Mouse (Mus musculus): ENCODE data around the gene Slc41a3. TPM values are rescaled to one million over a fixed set of nuclear protein-coding genes. Genes with fewer than 3 reads are reported as not detected.
"Not testable (repeated sequence)": the region's sequence is repeated elsewhere in the genome, so short reads cannot be mapped to it uniquely, and the experiment has no call there.

The Slc41a3 gene
- polyA plus RNA-seq, 1 experiment from 2014 or later = 5.2 TPM

DNA sequence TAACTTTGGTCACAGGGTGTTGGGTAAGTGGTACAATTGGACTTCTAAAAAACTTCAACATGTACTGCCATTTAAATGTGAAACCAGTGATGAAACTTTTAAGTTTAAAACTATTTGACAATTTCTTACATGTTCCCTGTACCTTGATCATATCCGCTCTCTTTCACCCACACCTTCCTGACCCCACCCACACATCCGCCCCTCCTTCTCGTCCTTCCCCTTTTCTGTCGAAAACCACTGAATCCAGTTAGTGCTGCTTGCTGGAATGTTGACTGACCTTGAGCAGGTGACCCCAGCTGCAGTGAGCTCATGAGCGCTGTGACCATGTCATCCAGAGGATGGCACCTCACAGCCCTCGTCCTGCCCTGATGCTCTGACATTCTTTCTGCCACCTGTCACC, 25.0 kb downstream of the Slc41a3 start:
- Histone ChIP-seq H3K27me3 (no peaks in the 10 kb centered on the region), H3K4me1 (peaks cover 4% of the 10 kb centered on the region), H3K4me3 (no peak overlapping the region), H3K36me3 (no peaks in the 10 kb centered on the region), H3K9me3 (no peaks in the 10 kb centered on the region), H3K27ac (no peak overlapping the region), H3K4me2 (no peak overlapping the region), H3K9ac (no peak overlapping the region)
- no peak for ATAC-seq (ENCODE audit: borderline replicate concordance, extremely low read depth, low FRiP score, low TSS enrichment)
- 75% methylated on average over 6 of the region's 6 CpGs for WGBS

DNA sequence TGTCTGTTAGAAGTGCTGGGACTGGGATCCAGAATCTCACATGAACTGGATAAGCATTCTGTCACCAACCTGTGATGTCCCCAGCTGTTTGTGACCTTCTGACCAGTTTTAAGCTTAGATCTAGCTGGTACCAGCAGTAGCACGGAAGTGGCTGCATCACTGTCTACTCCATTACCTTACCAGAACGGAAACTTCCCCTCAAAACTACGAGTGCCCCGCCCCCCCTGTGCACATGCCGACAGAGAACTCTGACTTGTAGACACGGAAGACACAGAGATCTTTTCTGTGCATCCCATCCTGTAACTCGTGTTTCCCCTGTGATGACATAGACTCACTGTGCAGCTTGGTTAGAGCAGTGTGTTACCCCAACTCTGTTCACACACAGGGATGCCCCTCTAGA, 25.9 kb downstream of the Slc41a3 start:
- no peak overlapping the region for H3K4me3 ChIP-seq
- no peaks in the 10 kb centered on the region for H3K27me3 ChIP-seq
- 89% methylated on average over 7 of the region's 7 CpGs for WGBS
- no peak overlapping the region for H3K27ac ChIP-seq
- H3K4me2 ChIP-seq = no peak overlapping the region
- ATAC-seq (ENCODE audit: borderline replicate concordance, extremely low read depth, low FRiP score, low TSS enrichment) = no peak
- H3K9ac ChIP-seq = no peak overlapping the region
- H3K9me3 ChIP-seq = no peaks in the 10 kb centered on the region
- H3K36me3 ChIP-seq = no peaks in the 10 kb centered on the region
- no peaks in the 10 kb centered on the region for H3K4me1 ChIP-seq

DNA sequence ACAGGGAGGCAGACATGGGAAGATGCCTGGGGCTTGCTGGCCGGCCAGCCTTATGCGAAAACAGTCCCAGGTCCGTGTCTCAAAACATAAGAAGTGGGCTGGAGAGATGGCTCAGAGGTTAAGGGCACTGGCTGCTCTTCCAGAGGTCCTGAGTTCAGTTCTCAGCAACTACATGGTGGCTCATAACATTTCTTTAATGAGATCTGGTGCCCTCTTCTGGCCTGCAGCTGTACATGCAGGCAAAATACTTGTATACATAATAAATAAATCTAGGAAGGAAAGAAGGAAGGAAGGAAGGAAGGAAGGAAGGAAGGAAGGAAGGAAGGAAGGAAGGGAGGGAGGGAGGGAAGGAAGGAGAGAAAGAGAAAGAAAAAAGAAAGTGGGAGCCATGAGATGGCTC, 28.0 kb downstream of the Slc41a3 start:
- ATAC-seq (ENCODE audit: borderline replicate concordance, extremely low read depth, low FRiP score, low TSS enrichment); H3K9ac ChIP-seq; H3K4me3 ChIP-seq; H3K9me3 ChIP-seq; H3K4me1 ChIP-seq; H3K4me2 ChIP-seq; H3K36me3 ChIP-seq; H3K27me3 ChIP-seq; H3K27ac ChIP-seq: not testable (repeated sequence)
- WGBS = 67% methylated on average over 3 of the region's 3 CpGs

DNA sequence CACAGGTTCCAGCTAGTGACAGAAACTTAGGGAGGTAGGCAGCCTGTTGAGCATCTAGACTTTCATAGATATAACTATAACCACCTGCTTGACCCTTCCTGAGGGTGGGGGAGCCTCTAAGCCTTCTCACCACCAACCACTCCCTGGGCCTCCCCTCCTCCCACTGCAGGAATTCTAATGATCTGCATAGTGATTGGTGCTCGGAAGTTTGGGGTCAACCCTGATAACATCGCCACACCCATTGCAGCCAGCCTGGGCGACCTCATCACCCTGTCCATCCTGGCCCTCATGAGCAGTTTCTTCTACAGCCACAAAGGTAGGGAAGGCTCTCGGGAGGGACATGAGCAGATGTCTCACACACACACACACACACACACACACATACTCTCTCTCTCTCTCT, 30.6 kb downstream of the Slc41a3 start:
- Histone ChIP-seq H3K27me3 (no peaks in the 10 kb centered on the region), H3K4me3 (no peak overlapping the region), H3K36me3 (no peaks in the 10 kb centered on the region), H3K4me1 (no peaks in the 10 kb centered on the region), H3K4me2 (no peak overlapping the region), H3K9ac (no peak overlapping the region), H3K27ac (no peak overlapping the region), H3K9me3 (no peaks in the 10 kb centered on the region)
- 35% methylated on average over 4 of the region's 4 CpGs for WGBS
- ATAC-seq (ENCODE audit: borderline replicate concordance, extremely low read depth, low FRiP score, low TSS enrichment) = no peak

DNA sequence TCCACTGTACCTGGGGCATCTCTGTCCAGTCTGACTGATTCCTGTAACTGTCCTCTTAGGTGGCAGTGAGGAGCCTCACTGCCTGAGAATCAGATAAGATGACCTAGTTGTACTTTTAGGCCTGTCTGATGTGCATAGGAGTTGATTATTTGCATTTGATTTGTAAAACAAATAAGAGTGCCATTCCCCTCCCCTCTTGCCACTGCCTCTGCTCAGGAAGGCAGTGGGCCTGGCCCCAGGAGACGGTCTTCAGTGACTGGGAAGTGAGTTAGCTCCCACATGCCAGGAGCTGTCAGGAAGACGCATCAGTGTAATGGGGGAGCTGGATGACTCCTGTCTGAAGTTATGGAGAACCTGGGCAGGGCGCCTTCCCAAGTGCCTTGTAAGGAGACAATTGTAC, 31.1 kb downstream of the Slc41a3 start:
- WGBS = 55% methylated on average over 3 of the region's 3 CpGs
- ATAC-seq (ENCODE audit: borderline replicate concordance, extremely low read depth, low FRiP score, low TSS enrichment) = no peak
- H3K27ac ChIP-seq = no peak overlapping the region

DNA sequence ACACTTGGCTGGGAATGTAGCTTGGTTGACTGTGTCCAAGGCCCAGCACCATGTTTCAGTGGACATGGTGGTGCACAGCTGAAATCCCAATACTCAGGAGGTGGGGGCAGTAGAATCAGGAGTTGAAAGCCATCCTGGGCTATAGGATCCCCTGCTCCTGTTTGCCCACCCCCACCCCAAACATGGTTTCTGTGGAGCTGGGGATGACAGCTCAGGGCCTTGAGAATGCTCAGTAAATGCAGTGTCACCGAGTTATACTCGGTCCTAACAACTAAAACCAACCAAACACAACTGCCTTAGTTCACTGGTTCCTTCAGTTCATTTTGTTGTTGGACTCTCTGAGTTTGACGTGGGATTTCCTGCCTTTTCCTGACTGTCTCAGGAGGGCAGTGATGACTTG, 38.5 kb downstream of the Slc41a3 start:
- H3K9ac ChIP-seq = no peak overlapping the region
- H3K4me1 ChIP-seq = no peaks in the 10 kb centered on the region
- 80% methylated on average over 3 of the region's 3 CpGs for WGBS
- no peak overlapping the region for H3K4me3 ChIP-seq
- no peaks in the 10 kb centered on the region for H3K9me3 ChIP-seq
- no peak overlapping the region for H3K27ac ChIP-seq
- H3K4me2 ChIP-seq = no peak overlapping the region
- no peak for ATAC-seq (ENCODE audit: borderline replicate concordance, extremely low read depth, low FRiP score, low TSS enrichment)
- H3K27me3 ChIP-seq = no peaks in the 10 kb centered on the region
- no peaks in the 10 kb centered on the region for H3K36me3 ChIP-seq

More for the DNA sequence above, 31.1 kb downstream of the Slc41a3 start:
- Histone ChIP-seq H3K9me3 (no peaks in the 10 kb centered on the region), H3K27me3 (no peaks in the 10 kb centered on the region), H3K36me3 (no peaks in the 10 kb centered on the region), H3K9ac (no peak overlapping the region), H3K4me1 (no peaks in the 10 kb centered on the region), H3K4me3 (no peak overlapping the region), H3K4me2 (no peak overlapping the region)

DNA sequence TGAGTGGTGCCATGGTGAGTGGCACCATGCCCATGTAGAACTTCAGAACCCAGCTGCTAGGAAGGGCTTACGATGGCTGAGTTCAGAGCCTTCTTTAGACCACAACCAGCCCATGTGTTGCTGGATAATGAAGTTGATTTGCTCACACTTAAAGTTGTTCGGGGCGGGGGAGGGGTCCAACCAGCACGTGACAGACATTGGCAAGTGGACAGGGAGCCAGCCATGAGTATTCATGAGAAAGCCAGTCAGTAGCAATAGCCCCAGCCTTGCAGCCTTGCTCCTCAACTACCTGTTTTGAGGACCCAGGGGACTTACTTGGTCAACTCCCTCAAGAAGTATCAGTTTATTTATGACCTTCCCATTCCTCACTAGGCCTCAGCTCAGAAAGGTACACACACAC, 40.4 kb downstream of the Slc41a3 start:
- peak; percentile 16; the same call in 1 of the 2 replicates for ATAC-seq (ENCODE audit: borderline replicate concordance, extremely low read depth, low FRiP score, low TSS enrichment)
- Histone ChIP-seq H3K27ac (no peak overlapping the region), H3K36me3 (no peaks in the 10 kb centered on the region), H3K9me3 (no peaks in the 10 kb centered on the region), H3K27me3 (no peaks in the 10 kb centered on the region), H3K4me3 (no peak overlapping the region), H3K9ac (no peak overlapping the region), H3K4me2 (no peak overlapping the region), H3K4me1 (no peaks in the 10 kb centered on the region)
- WGBS = 55% methylated on average over 4 of the region's 4 CpGs

DNA sequence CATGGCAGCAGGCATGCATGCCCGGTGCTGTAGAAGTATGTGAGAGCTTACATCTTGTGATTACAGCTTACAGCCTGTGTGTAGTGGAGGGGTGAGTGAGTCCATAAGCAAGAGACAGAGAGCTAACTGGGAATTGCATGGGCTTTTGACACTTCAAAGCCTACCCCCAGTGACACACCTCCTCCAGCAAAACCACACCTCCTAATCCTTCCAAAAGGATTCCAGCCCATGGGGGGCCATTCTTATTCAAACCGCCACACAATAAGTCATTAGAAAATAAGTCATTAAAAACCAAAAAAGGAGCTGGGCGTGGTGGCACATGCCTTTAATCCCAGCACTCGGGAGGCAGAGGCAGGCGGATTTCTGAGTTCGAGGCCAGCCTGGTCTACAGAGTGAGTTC, 43.9 kb downstream of the Slc41a3 start:
- H3K36me3 ChIP-seq = no peaks in the 10 kb centered on the region
- no peak overlapping the region for H3K4me3 ChIP-seq
- no peaks in the 10 kb centered on the region for H3K27me3 ChIP-seq
- WGBS = 92% methylated on average over 6 of the region's 6 CpGs
- H3K9me3 ChIP-seq = no peaks in the 10 kb centered on the region
- H3K9ac ChIP-seq = no peak overlapping the region
- 0 out of 2 replicates have a peak, but pooled peaks cover 2% of the 10 kb centered on the region for H3K4me1 ChIP-seq
- no peak overlapping the region for H3K4me2 ChIP-seq
- ATAC-seq (ENCODE audit: borderline replicate concordance, extremely low read depth, low FRiP score, low TSS enrichment) = no peak
- no peak overlapping the region for H3K27ac ChIP-seq

DNA sequence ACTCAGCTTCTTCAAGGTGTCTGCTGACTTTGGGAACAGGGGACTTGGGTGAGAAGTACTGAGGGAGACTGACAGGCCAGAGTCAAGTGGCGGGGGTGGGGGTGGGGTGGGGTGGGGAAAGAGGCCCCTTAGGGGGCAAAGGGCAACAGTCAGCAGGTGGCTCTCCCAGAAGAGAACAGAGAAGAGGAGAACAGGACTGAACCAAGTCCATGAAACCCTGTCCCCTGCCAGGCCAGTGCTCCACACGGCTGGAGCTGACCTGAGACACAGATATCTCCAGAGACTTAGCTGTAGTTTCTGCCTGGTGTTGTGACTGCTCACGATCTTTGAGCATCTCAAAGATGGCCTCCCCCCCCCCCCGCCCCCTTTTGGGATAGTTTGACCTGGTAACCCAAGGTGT, 44.8 kb downstream of the Slc41a3 start:
- ATAC-seq (ENCODE audit: borderline replicate concordance, extremely low read depth, low FRiP score, low TSS enrichment) = no peak
- 53% methylated on average over 4 of the region's 4 CpGs for WGBS
- Histone ChIP-seq H3K27me3 (no peaks in the 10 kb centered on the region), H3K9ac (no peak overlapping the region), H3K9me3 (no peaks in the 10 kb centered on the region), H3K36me3 (no peaks in the 10 kb centered on the region), H3K4me3 (no peak overlapping the region), H3K4me1 (0 out of 2 replicates have a peak, but pooled peaks cover 2% of the 10 kb centered on the region), H3K27ac (no peak overlapping the region), H3K4me2 (no peak overlapping the region)

DNA sequence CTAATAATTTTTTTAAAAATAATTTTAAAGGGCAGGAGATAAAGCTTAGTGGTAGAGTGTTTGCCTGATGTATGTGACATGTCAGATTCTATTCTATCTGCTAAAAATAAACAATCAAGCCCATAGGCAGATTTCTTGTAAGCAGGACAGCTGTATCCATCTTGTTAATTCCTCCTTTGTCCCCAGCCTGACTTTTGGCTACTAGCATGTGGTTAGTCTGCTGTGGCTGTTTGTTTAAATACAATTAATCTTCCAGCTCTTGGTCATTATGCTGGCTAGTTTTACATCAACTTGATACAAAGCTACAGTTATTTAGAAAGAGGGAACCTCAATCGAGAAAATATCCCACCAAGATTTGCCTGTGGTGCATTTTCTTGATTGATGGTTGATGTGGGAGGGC, 46.1 kb downstream of the Slc41a3 start:
- H3K36me3 ChIP-seq = no peaks in the 10 kb centered on the region
- WGBS = 29% methylated on average over 1 of the region's 1 CpGs
- no peak overlapping the region for H3K9ac ChIP-seq
- no peaks in the 10 kb centered on the region for H3K27me3 ChIP-seq
- no peak overlapping the region for H3K27ac ChIP-seq
- H3K4me1 ChIP-seq = 0 out of 2 replicates have a peak, but pooled peaks cover 2% of the 10 kb centered on the region
- no peak overlapping the region for H3K4me2 ChIP-seq
- H3K9me3 ChIP-seq = no peaks in the 10 kb centered on the region
- H3K4me3 ChIP-seq = no peak overlapping the region
- peak; percentile 65; the same call in 1 of the 2 replicates for ATAC-seq (ENCODE audit: borderline replicate concordance, extremely low read depth, low FRiP score, low TSS enrichment)

DNA sequence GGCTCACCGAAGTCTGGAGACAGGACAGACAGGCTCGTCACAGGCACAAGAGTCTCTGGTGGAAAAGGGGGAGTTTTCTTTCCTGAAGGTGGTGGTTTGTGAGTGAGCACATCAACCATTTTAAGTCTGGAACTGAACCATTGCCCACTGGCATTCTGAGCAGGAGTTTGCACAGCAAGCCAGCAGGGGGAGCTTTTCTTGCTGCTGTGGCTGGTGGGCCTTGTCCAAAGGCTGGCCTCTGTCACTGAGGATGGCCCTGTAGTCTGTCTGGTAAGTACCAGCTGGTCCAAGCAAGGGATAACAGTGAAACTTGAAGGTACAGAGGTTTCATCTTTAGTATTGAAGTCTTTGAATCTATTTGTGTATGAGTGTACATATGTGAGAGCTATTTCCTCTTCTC, 49.2 kb downstream of the Slc41a3 start:
- Histone ChIP-seq H3K9me3 (no peaks in the 10 kb centered on the region), H3K4me2 (no peak overlapping the region), H3K9ac (no peak overlapping the region), H3K4me1 (0 out of 2 replicates have a peak, but pooled peaks cover 2% of the 10 kb centered on the region), H3K4me3 (no peak overlapping the region), H3K36me3 (no peaks in the 10 kb centered on the region), H3K27me3 (no peaks in the 10 kb centered on the region), H3K27ac (no peak overlapping the region)
- ATAC-seq (ENCODE audit: borderline replicate concordance, extremely low read depth, low FRiP score, low TSS enrichment) = no peak
- 37% methylated on average over 2 of the region's 2 CpGs for WGBS

DNA sequence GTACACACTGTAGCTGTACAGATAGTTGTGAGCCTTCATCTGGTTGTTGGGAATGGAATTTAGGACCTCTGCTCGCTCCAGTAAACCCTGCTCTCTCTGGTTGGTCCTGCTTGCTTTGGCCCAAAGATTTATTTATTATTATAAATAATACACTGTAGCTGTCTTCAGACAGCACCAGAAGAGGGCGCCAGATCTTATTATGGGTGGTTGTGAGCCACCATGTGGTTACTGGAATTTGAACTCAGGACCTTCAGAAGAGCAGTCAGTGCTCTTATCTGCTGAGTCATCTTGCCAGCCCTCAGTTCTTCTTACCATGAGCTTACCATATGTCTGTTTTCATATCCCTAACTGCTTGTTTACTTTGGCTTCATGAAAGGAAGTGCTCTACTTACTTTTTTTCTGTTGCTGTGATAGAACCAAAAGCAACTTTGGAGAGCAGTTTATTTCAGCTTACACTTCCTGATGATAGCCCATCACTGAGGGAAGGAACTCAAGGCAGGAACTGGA, 51.9 kb downstream of the Slc41a3 start:
- not testable (repeated sequence) for H3K36me3 ChIP-seq; H3K4me2 ChIP-seq; H3K27me3 ChIP-seq; ATAC-seq (ENCODE audit: borderline replicate concordance, extremely low read depth, low FRiP score, low TSS enrichment); H3K9ac ChIP-seq; H3K9me3 ChIP-seq; H3K27ac ChIP-seq; H3K4me3 ChIP-seq
- H3K4me1 ChIP-seq = peaks cover 19% of the 10 kb centered on the region
- 68% methylated on average over 2 of the region's 2 CpGs for WGBS

DNA sequence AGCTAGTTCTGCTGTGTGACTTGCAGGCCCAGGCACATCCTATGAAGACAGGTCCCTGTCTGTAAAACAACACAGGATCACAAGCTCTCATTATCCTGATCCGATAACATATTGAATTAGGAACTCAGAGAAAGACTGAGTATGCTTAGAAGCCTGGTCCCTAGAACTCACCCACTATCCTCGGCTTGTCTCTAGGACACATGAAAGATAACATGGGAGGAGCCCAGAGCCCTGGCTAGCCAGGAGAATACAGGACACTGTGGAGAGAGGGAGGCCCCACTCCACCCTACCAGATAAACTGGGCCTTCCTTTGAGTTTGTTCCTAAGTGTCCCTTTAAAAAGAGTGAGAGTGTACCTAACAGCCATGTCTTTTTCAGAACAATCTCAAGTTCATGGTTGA, 55.4 kb downstream of the Slc41a3 start:
- H3K4me3 ChIP-seq = no peak overlapping the region
- peaks cover 20% of the 10 kb centered on the region for H3K4me1 ChIP-seq
- peak overlapping the region; percentile 78 for H3K27ac ChIP-seq
- H3K27me3 ChIP-seq = no peaks in the 10 kb centered on the region
- H3K36me3 ChIP-seq = peaks cover 23% of the 10 kb centered on the region
- H3K4me2 ChIP-seq = no peak overlapping the region
- WGBS = 59% methylated on average over 2 of the region's 2 CpGs
- no peak overlapping the region for H3K9ac ChIP-seq
- H3K9me3 ChIP-seq = no peaks in the 10 kb centered on the region
- no peak for ATAC-seq (ENCODE audit: borderline replicate concordance, extremely low read depth, low FRiP score, low TSS enrichment)
